Mouse (Mus musculus) liver, embryonic 16.5 days (tissue): ENCODE results near the gene Mrpl14. TPM values are rescaled to one million over a fixed set of nuclear protein-coding genes. Genes with fewer than 3 reads are reported as not detected.

Experiments used
- ATAC-seq: fragments of 200-750 bp; cut with Nextera tagmentation; 2 replicates; pipeline ENCODE4 v1.8.0; 2017; ENCODE audit warnings: low read depth, mild to moderate bottlenecking, moderate number of reproducible peaks, moderate library complexity
- H3K27ac ChIP-seq: fragments of 300-500 bp; sonication (generic); 2 replicates; pipeline ENCODE4 v1.5.1; 2014; ENCODE audit warnings: mild to moderate bottlenecking, low read length
- H3K27me3 ChIP-seq: fragments of 300-500 bp; sonication (generic); 2 replicates; pipeline ENCODE4 v1.6.1; 2014; ENCODE audit warnings: low read depth, low read length, mixed read lengths; ENCODE audit not compliant: control insufficient read depth, insufficient read depth
- H3K36me3 ChIP-seq: fragments of 300-500 bp; sonication (generic); 2 replicates; pipeline ENCODE4 v1.6.1; 2014; ENCODE audit warnings: mild to moderate bottlenecking; ENCODE audit not compliant: control insufficient read depth, insufficient read depth
- H3K4me1 ChIP-seq: fragments of 300-500 bp; sonication (generic); 2 replicates; pipeline ENCODE4 v1.6.1; 2014; ENCODE audit warnings: low read depth, low read length, mixed read lengths; ENCODE audit not compliant: control insufficient read depth
- H3K4me2 ChIP-seq: fragments of 300-500 bp; sonication (generic); 2 replicates; pipeline ENCODE4 v1.6.1; 2014; ENCODE audit warnings: low read depth, low read length, mixed read lengths
- H3K4me3 ChIP-seq: fragments of 300-500 bp; sonication (generic); 2 replicates; pipeline ENCODE4 v1.5.1; 2014; ENCODE audit warnings: low read depth, mild to moderate bottlenecking, low read length
- H3K9ac ChIP-seq: fragments of 300-500 bp; sonication (generic); 2 replicates; pipeline ENCODE4 v1.6.1; 2014; ENCODE audit warnings: low read depth, low read length
- H3K9me3 ChIP-seq: fragments of 300-500 bp; sonication (generic); replicated peaks from 2 replicates; pipeline ENCODE4 v1.6.1; 2016; ENCODE audit warnings: low read length; ENCODE audit not compliant: control insufficient read depth
- WGBS: fragments of 180-500 bp; shearing (Covaris S2); extraction: QIAGEN DNeasy Blood & Tissue Kit; methylation state at CpG from one replicate; pipeline ENCODE4 v1.1.7; 2014; ENCODE audit not compliant: insufficient replicate concordance; 5-methylcytosine and 5-hydroxymethylcytosine counted together
- polyA plus RNA-seq: library from polyadenylated mRNA; unstranded; fragments of >200 nt; fragmentation: Nextera tagmentation; extraction: Ambion mirVana; gene quantifications from 2 replicates; pipeline ENCODE4 v1.2.1, GENCODE M21; 2015

The Mrpl14 gene
- polyA plus RNA-seq, 1 experiment from 2014 or later, result 94.4 TPM

- peak within 1 kb of the TSS; percentile 42 for H3K9ac ChIP-seq
- no peaks in the 10 kb centered on the region for H3K9me3 ChIP-seq
- H3K36me3 ChIP-seq, result no peaks in the 10 kb centered on the region
- peak within 1 kb of the TSS; percentile 31 for H3K4me3 ChIP-seq
- peaks cover 27% of the 10 kb centered on the region for H3K27me3 ChIP-seq
- H3K27ac ChIP-seq, result no peak within 1 kb of the TSS
- H3K4me1 ChIP-seq, result peaks cover 41% of the 10 kb centered on the region
- ATAC-seq, result peak; percentile 17
- WGBS, result 2% methylated on average over 41 of the region's 41 CpGs
- H3K4me2 ChIP-seq, result peak within 1 kb of the TSS; percentile 63
These were observed 47.7 kb downstream of the Mrpl14 start, which contains the start of gene 1600014C23Rik for GRCm38 (mm10) chr17:45733735-45734301. TSS of gene 1600014C23Rik (minus strand) at chr17:45733844.

- Histone ChIP-seq H3K4me1 (peaks cover 41% of the 10 kb centered on the region), H3K27ac (no peak overlapping the region), H3K27me3 (peaks cover 27% of the 10 kb centered on the region), H3K9ac (peak overlapping the region; percentile 4; the same call in 1 of the 2 replicates), H3K4me2 (0 out of 2 replicates have a peak overlapping the region, but pooled peaks have one; percentile 63), H3K36me3 (no peaks in the 10 kb centered on the region), H3K9me3 (no peaks in the 10 kb centered on the region), H3K4me3 (no peak overlapping the region)
- WGBS, result 50% methylated on average over 3 of the region's 3 CpGs
- ATAC-seq, result no peak
These were observed 48.2 kb downstream of the Mrpl14 start for GRCm38 (mm10) chr17:45734333-45734732.

- H3K4me1 ChIP-seq, result peaks cover 41% of the 10 kb centered on the region
- 75% methylated on average over 4 of the region's 4 CpGs for WGBS
- peaks cover 27% of the 10 kb centered on the region for H3K27me3 ChIP-seq
- H3K4me2 ChIP-seq, result no peak overlapping the region
- no peaks in the 10 kb centered on the region for H3K9me3 ChIP-seq
- peak overlapping the region; percentile 28; the same call in 1 of the 2 replicates for H3K9ac ChIP-seq
- no peak for ATAC-seq
- peak overlapping the region; percentile 62 for H3K27ac ChIP-seq
- no peaks in the 10 kb centered on the region for H3K36me3 ChIP-seq
- no peak overlapping the region for H3K4me3 ChIP-seq
These were observed 48.8 kb downstream of the Mrpl14 start for GRCm38 (mm10) chr17:45734881-45735280.

- Histone ChIP-seq H3K4me3 (peak overlapping the region; percentile 69), H3K27me3 (peaks cover 27% of the 10 kb centered on the region), H3K9me3 (no peaks in the 10 kb centered on the region), H3K36me3 (no peaks in the 10 kb centered on the region), H3K9ac (peak overlapping the region; percentile 77), H3K4me2 (peak overlapping the region; percentile 97), H3K27ac (peak overlapping the region; percentile 83), H3K4me1 (peaks cover 41% of the 10 kb centered on the region)
- peak; percentile 47 for ATAC-seq
- 15% methylated on average over 10 of the region's 10 CpGs for WGBS
These were observed 49.5 kb downstream of the Mrpl14 start for GRCm38 (mm10) chr17:45735382-45736310.

DNA sequence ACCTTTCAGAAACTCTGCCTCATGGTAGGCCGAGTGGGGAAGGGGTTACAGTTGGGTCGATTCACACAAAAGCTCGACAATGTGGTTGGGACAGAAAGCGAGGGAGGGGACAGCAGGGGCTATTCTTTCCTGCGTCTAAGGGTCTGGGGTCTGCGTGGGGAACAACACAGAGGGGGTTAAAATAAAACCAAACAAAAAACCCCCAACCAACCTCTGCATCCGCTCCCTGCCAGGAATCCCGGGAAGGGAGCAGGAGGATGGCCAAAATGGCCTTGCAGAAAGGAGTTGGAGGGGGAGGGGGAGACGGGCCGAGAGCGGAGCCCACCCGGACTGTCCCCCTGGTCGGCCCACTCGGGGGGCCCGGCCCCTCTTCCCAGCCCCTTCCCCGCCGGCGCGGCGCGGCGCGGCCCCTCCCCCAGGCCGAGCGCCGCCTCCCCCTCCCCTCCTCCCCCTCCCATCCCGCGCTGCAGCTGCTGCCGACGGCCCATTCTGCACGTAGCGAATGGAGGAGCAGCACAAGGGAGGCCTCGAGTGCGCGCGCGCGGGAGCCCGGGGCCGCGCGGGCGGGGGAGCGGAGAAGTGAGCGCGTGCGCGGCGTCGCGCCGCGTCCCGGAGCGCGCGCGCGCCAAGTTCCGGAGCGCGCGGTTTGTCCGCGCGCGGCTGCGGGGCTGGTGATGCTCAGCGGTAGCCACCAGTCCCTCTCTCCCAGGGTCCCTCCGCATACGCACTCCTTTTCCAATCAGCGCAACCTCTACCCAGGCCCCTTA is 50.4 kb downstream of the Mrpl14 start:
- Histone ChIP-seq H3K36me3 (no peaks in the 10 kb centered on the region), H3K4me2 (peak overlapping the region; percentile 97), H3K27me3 (peaks cover 27% of the 10 kb centered on the region), H3K4me3 (peak overlapping the region; percentile 69), H3K4me1 (peaks cover 41% of the 10 kb centered on the region), H3K9me3 (no peaks in the 10 kb centered on the region), H3K27ac (peak overlapping the region; percentile 83), H3K9ac (peak overlapping the region; percentile 77)
- WGBS, result under 1% methylated on average over 46 of the region's 72 CpGs
- peak; percentile 83 for ATAC-seq

GRCm38 (mm10) chr17:45737078-45737601 is 51.0 kb downstream of the Mrpl14 start:
- Histone ChIP-seq H3K4me1 (peaks cover 41% of the 10 kb centered on the region), H3K36me3 (no peaks in the 10 kb centered on the region), H3K27ac (peak overlapping the region; percentile 83), H3K9ac (peak overlapping the region; percentile 77), H3K4me3 (peak overlapping the region; percentile 69), H3K27me3 (peaks cover 24% of the 10 kb centered on the region), H3K4me2 (peak overlapping the region; percentile 97), H3K9me3 (no peaks in the 10 kb centered on the region)
- 11% methylated on average over 10 of the region's 10 CpGs for WGBS
- ATAC-seq, result peak; percentile 38

GRCm38 (mm10) chr17:45742371-45743147 is 56.4 kb downstream of the Mrpl14 start:
- H3K4me2 ChIP-seq, result peak overlapping the region; percentile 6; the same call in 1 of the 2 replicates
- H3K9me3 ChIP-seq, result no peaks in the 10 kb centered on the region
- H3K27me3 ChIP-seq, result no peaks in the 10 kb centered on the region
- H3K4me3 ChIP-seq, result no peak overlapping the region; the same call in 1 of the 2 replicates
- H3K4me1 ChIP-seq, result peaks cover 46% of the 10 kb centered on the region
- peak overlapping the region; percentile 26 for H3K27ac ChIP-seq
- no peaks in the 10 kb centered on the region for H3K36me3 ChIP-seq
- WGBS, result 29% methylated on average over 13 of the region's 13 CpGs
- peak overlapping the region; percentile 46; the same call in 1 of the 2 replicates for H3K9ac ChIP-seq
- ATAC-seq, result peak; percentile 63

DNA sequence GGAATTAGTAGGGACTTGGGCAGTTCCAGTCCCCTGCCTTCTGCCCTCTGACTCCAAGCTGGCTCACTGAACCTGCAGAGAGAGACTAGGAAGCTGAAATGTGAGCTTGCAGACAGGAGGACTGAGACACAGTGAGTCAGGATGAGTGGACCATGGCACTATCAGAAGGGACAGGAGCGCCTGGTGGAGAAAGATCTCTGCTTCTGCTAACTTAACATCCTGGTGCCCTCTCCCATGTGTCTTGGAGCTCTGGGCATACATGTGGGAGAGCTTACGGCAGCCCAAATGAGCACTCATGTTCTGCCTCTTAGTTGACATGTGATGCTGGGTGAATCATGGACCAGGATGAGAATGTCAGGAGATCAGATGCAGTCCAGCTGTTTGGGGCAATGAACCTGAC is 59.5 kb downstream of the Mrpl14 start:
- WGBS, result 53% methylated on average over 2 of the region's 2 CpGs

More for the DNA sequence above, 59.5 kb downstream of the Mrpl14 start:
- H3K4me2 ChIP-seq, result peak overlapping the region; percentile 12
- no peaks in the 10 kb centered on the region for H3K9me3 ChIP-seq
- H3K36me3 ChIP-seq, result no peaks in the 10 kb centered on the region
- H3K4me1 ChIP-seq, result peaks cover 62% of the 10 kb centered on the region
- peak overlapping the region; percentile 52 for H3K27ac ChIP-seq
- H3K9ac ChIP-seq, result no peak overlapping the region
- no peak overlapping the region for H3K4me3 ChIP-seq
- no peaks in the 10 kb centered on the region for H3K27me3 ChIP-seq
- peak; percentile 59 for ATAC-seq
